Mouse (Mus musculus) liver, embryonic 16.5 days (tissue): ENCODE data around the gene Mafg. TPM values are rescaled to one million over a fixed set of nuclear protein-coding genes. Genes with fewer than 3 reads are reported as not detected.
"Not testable (repeated sequence)": the region's sequence is repeated elsewhere in the genome, so short reads cannot be mapped to it uniquely, and the experiment has no call there.

Source experiments
- ATAC-seq: fragments of 200-750 bp; cut with Nextera tagmentation; 2 replicates; pipeline ENCODE4 v1.8.0; 2017; ENCODE audit warnings: low read depth, mild to moderate bottlenecking, moderate number of reproducible peaks, moderate library complexity
- H3K27ac ChIP-seq: fragments of 300-500 bp; sonication (generic); 2 replicates; pipeline ENCODE4 v1.5.1; 2014; ENCODE audit warnings: mild to moderate bottlenecking, low read length
- H3K27me3 ChIP-seq: fragments of 300-500 bp; sonication (generic); 2 replicates; pipeline ENCODE4 v1.6.1; 2014; ENCODE audit warnings: low read depth, low read length, mixed read lengths; ENCODE audit not compliant: control insufficient read depth, insufficient read depth
- H3K36me3 ChIP-seq: fragments of 300-500 bp; sonication (generic); 2 replicates; pipeline ENCODE4 v1.6.1; 2014; ENCODE audit warnings: mild to moderate bottlenecking; ENCODE audit not compliant: control insufficient read depth, insufficient read depth
- H3K4me1 ChIP-seq: fragments of 300-500 bp; sonication (generic); 2 replicates; pipeline ENCODE4 v1.6.1; 2014; ENCODE audit warnings: low read depth, low read length, mixed read lengths; ENCODE audit not compliant: control insufficient read depth
- H3K4me2 ChIP-seq: fragments of 300-500 bp; sonication (generic); 2 replicates; pipeline ENCODE4 v1.6.1; 2014; ENCODE audit warnings: low read depth, low read length, mixed read lengths
- H3K4me3 ChIP-seq: fragments of 300-500 bp; sonication (generic); 2 replicates; pipeline ENCODE4 v1.5.1; 2014; ENCODE audit warnings: low read depth, mild to moderate bottlenecking, low read length
- H3K9ac ChIP-seq: fragments of 300-500 bp; sonication (generic); 2 replicates; pipeline ENCODE4 v1.6.1; 2014; ENCODE audit warnings: low read depth, low read length
- H3K9me3 ChIP-seq: fragments of 300-500 bp; sonication (generic); replicated peaks from 2 replicates; pipeline ENCODE4 v1.6.1; 2016; ENCODE audit warnings: low read length; ENCODE audit not compliant: control insufficient read depth
- WGBS: fragments of 180-500 bp; shearing (Covaris S2); extraction: QIAGEN DNeasy Blood & Tissue Kit; methylation state at CpG from one replicate; pipeline ENCODE4 v1.1.7; 2014; ENCODE audit not compliant: insufficient replicate concordance; 5-methylcytosine and 5-hydroxymethylcytosine counted together
- polyA plus RNA-seq: library from polyadenylated mRNA; unstranded; fragments of >200 nt; fragmentation: Nextera tagmentation; extraction: Ambion mirVana; gene quantifications from 2 replicates; pipeline ENCODE4 v1.2.1, GENCODE M21; 2015

The Mafg gene
- 29.4 and 30.9 TPM in 2 replicates for polyA plus RNA-seq

DNA sequence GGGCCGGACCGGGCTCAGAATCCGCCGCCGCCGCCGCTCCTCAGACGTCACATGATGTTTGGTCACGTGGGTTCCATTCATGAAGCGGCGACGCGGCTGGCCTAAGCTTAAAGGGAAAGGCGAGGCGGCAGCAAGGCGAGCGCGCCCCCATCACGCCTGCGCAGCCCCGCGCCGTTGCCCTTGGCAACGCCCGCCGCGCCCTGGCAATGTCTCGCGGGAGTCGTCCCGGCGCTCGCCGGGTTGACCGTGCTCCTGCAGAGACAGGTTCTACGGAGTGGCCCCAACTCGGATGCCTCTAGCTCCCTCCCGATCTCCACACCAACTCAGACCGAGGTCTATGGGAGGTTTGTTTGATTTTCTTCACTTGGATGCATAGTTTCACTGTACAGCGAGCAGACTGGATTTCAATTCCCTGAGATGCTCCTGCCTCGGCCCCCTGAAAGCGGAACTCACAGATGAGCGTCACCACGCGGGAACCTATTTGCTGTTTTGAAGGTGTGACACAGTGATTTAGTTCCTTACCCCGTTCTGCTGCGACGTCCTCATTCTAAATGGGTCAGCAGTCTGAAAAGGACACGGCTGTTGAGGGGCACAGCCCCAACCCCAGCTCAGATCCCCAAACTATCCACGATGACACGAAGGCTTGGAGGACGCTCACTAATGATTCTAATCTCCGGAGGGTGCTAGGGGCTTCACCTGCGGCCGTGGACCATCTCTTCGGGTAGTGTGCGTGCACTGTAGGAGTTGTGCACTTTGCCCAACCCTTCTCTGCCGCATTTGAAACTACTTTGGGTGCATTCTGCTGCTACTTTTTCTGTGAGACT lies at the start of gene Mafg:
TSS of gene Mafg (minus strand) at position 81 of the 824 bp plus-strand sequence.
- WGBS, result 10% methylated on average over 58 of the region's 58 CpGs
- H3K9ac ChIP-seq, result peak within 1 kb of the TSS; percentile 97
- H3K9me3 ChIP-seq, result no peaks in the 10 kb centered on the region
- peak; percentile 70 for ATAC-seq
- H3K4me2 ChIP-seq, result peak within 1 kb of the TSS; percentile 94
- peak within 1 kb of the TSS; percentile 100 for H3K27ac ChIP-seq
- peak within 1 kb of the TSS; percentile 84 for H3K4me3 ChIP-seq
- peaks cover 44% of the 10 kb centered on the region for H3K4me1 ChIP-seq
- no peaks in the 10 kb centered on the region for H3K27me3 ChIP-seq
- peaks cover 2% of the 10 kb centered on the region for H3K36me3 ChIP-seq

DNA sequence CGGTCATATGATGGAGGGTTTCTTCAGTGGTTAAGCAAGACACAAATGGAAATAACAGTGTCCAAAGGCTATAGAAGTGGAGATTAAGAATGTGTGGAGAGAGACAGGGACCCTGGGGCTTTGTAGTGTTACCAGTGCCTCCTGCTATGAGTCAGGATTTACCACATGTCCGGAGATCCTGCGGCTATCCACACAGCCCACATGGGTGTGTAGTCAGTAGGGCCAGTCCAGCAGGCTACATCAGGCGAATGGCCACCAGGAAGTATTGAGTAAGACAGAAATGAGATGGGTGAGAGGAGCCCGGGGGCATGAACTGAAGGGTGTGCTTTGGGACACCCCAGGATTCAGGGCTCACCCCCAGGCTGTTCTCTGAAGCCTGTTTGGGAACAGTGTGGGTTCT lies 49.3 kb upstream of the Mafg start:
- 69% methylated on average over 5 of the region's 5 CpGs for whole genome bisulfite sequencing
- Histone ChIP-seq H3K36me3 (0 out of 2 replicates have a peak, but pooled peaks cover 2% of the 10 kb centered on the region), H3K9me3 (no peaks in the 10 kb centered on the region), H3K27ac (no peak overlapping the region), H3K9ac (no peak overlapping the region), H3K27me3 (no peaks in the 10 kb centered on the region), H3K4me2 (no peak overlapping the region), H3K4me3 (no peak overlapping the region), H3K4me1 (peaks cover 3% of the 10 kb centered on the region; the same call in 1 of the 2 replicates)
- no peak for ATAC-seq

DNA sequence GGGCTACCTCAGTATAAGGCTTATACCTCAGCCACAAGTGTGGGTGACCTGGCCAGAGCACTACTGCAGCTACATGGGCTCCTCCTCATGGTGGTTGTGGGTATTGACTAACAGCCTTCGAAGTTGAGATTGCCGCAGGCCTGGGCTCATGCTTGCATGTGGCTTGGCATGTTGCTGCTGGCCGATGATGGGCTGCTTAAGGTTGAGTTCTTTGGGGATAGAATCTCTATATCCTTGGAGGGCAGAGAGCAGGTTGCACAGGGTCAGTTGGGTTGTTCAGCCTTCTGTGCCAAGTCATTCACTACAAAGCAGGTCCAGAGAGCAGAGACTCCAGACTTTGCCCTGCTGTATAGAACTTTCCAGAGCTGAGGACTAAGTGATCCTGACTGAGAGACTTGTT lies 46.5 kb upstream of the Mafg start:
- peak; percentile 53; the same call in 1 of the 2 replicates for ATAC-seq
- no peak overlapping the region for H3K4me2 ChIP-seq
- no peak overlapping the region for H3K27ac ChIP-seq
- no peak overlapping the region for H3K9ac ChIP-seq
- no peaks in the 10 kb centered on the region for H3K4me1 ChIP-seq
- H3K27me3 ChIP-seq, result no peaks in the 10 kb centered on the region
- WGBS, result 71% methylated on average over 3 of the region's 3 CpGs
- H3K9me3 ChIP-seq, result no peaks in the 10 kb centered on the region
- no peak overlapping the region for H3K4me3 ChIP-seq
- H3K36me3 ChIP-seq, result 0 out of 2 replicates have a peak, but pooled peaks cover 2% of the 10 kb centered on the region

DNA sequence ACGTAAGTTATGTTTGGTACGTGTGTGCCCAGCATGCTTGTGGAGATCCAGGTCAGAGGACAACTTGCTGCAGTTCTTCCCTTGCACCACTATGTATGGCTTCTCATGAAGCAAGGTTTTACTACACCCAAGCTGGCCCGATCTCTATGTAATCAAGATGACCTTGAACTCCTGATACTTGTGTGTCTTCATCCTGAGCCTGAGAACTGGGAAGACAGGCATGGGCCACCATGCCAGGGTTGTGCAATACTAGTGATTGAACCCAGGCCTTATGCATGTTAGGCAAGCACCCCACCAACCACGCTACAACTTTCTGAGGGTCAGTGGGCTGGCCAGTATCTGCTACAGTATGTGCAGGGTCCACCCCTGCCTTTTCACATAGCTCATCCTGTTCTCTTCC lies 43.6 kb upstream of the Mafg start:
- H3K4me3 ChIP-seq, result no peak overlapping the region
- H3K4me1 ChIP-seq, result peaks cover 14% of the 10 kb centered on the region
- H3K9ac ChIP-seq, result no peak overlapping the region
- H3K27ac ChIP-seq, result no peak overlapping the region
- no peak overlapping the region for H3K4me2 ChIP-seq
- no peaks in the 10 kb centered on the region for H3K9me3 ChIP-seq
- no peak for ATAC-seq
- WGBS, result 75% methylated on average over 4 of the region's 4 CpGs
- H3K36me3 ChIP-seq, result 0 out of 2 replicates have a peak, but pooled peaks cover 2% of the 10 kb centered on the region
- no peaks in the 10 kb centered on the region for H3K27me3 ChIP-seq

DNA sequence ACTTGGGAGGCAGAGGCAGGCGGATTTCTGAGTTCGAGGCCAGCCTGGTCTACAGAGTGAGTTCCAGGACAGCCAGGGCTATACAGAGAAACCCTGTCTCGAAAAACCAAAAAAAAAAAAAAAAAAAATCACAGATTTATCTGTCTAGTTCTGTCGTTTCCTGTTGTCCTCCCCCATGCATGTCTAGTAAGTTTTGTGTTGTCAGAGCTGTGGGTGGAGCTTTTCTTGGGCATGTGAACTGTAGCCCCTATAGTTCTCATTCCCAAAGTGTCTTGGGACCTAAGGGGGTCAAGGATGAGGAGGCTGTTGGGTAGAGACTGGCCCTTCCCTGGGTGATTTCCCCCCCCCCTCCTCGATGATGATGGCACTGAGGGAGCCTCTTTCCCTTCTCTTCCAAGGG lies 42.5 kb upstream of the Mafg start:
- H3K4me1 ChIP-seq, result peaks cover 14% of the 10 kb centered on the region
- not testable (repeated sequence) for H3K9ac ChIP-seq, H3K4me3 ChIP-seq, H3K27me3 ChIP-seq, H3K9me3 ChIP-seq, ATAC-seq, H3K4me2 ChIP-seq, H3K27ac ChIP-seq, H3K36me3 ChIP-seq
- WGBS, result 65% methylated on average over 3 of the region's 5 CpGs

DNA sequence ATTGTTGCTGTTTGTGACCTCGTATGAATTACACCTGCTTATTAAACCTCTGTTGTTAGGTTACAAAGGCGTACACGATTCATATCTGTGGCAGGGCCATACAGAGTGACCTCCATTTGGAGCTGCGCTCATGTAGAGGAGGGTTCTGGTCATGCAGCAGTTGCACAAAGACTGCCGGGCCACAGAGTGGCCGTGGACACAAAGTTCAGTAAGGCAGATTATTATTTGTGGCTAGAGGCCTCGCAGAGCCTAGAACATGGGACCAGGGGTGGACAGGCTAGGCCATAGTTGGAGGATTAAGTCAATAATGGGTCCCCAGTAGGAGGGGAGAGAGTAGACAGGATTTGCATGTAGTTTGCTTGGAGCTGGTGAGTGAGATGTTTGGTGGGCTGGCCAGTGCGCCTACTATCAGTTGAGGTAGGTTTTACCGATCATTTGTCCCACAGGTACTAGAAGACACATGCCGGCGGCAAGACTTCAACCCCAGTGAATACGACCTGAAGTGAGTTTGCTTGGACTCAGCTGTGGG lies 40.3 kb upstream of the Mafg start:
- Histone ChIP-seq H3K4me3 (peak overlapping the region; percentile 83), H3K4me2 (peak overlapping the region; percentile 75), H3K9me3 (no peaks in the 10 kb centered on the region), H3K27ac (peak overlapping the region; percentile 64), H3K36me3 (no peaks in the 10 kb centered on the region), H3K4me1 (peaks cover 14% of the 10 kb centered on the region), H3K9ac (peak overlapping the region; percentile 79), H3K27me3 (no peaks in the 10 kb centered on the region)
- peak; percentile 2; the same call in 1 of the 2 replicates for ATAC-seq
- WGBS, result 22% methylated on average over 12 of the region's 12 CpGs

DNA sequence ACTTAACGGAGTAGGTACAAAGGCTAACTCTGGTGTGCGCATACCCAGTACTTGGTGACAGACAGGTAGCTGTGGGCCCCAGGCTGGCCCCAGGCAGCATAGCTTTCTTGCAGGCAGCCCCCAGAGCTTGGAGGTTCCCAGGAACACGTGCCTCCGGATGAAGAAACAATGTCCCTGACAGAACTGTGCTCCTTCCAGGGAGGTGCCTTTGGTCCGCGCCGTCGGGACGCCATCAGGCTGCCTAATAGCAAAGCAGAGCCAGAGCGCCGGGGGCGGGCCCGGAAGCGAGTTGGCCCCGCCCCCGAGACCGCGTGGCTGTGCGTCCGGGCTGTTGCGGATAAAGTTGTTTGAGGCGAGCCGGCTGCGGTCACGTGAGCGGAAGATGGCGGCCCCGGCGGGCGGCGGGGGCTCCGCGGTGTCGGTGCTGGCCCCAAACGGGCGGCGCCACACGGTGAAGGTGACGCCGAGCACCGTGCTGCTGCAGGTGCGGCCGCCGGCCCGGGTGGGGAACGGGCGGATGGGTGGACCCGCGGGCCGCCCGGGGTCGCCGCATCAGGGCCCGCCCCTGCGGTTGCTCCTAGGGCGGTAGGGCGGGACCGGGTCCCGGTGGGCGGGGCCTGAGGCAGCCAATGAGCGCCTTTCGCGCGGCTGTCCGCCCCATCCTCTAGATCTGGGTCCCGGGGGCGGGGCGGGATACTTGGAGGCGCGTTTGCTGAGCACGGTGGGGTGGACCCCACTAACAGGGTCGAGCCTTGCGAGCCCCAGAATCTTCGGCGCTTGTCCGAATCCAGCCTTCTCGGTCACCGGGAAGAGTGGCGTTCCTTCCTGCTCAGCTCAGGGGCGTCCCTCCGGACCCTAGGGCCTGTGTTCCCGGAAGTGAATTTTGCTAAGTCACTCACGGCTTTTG lies 39.5 kb upstream of the Mafg start, which contains the start of gene Aspscr1:
TSS of gene Aspscr1 (plus strand) at position 287 of the 907 bp plus-strand sequence.
- Histone ChIP-seq H3K4me3 (peak within 1 kb of the TSS; percentile 83), H3K9ac (peak within 1 kb of the TSS; percentile 79), H3K27me3 (no peaks in the 10 kb centered on the region), H3K4me1 (peaks cover 14% of the 10 kb centered on the region), H3K9me3 (no peaks in the 10 kb centered on the region), H3K27ac (peak within 1 kb of the TSS; percentile 64), H3K4me2 (peak within 1 kb of the TSS; percentile 75), H3K36me3 (no peaks in the 10 kb centered on the region)
- peak; percentile 96 for ATAC-seq
- 1% methylated on average over 82 of the region's 83 CpGs for WGBS

DNA sequence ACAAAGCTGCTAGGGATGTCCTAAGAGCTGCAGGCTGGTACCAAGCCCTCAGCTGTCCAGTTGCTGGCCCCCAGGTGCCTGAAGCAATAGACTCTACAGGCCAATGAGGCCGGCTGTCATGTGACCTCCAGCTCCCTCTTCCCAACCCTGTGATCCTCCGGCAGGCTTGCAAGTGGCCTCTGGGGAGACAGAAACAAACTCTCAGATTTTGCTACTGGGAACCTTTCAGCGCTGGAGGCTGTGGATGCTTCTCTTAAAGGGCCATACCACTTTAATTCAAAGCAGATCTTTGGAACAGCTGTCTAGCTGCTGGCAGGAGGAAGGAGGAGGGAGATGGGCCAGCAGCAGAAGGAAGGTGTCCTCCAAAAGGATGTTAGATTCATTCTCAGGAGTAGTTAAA lies 33.2 kb upstream of the Mafg start:
- Histone ChIP-seq H3K4me3 (no peak overlapping the region), H3K36me3 (no peaks in the 10 kb centered on the region), H3K4me2 (no peak overlapping the region), H3K27ac (no peak overlapping the region), H3K4me1 (no peaks in the 10 kb centered on the region), H3K27me3 (peaks cover 33% of the 10 kb centered on the region), H3K9ac (no peak overlapping the region), H3K9me3 (no peaks in the 10 kb centered on the region)
- 29% methylated on average over 3 of the region's 3 CpGs for WGBS
- no peak for ATAC-seq
